Mouse (Mus musculus): Measurements from ENCODE around the gene Ppp1r1c. TPM values are rescaled to one million over a fixed set of nuclear protein-coding genes. Genes with fewer than 3 reads are reported as not detected.

The Ppp1r1c gene
- polyA plus RNA-seq, 2 experiments = not detected

DNA sequence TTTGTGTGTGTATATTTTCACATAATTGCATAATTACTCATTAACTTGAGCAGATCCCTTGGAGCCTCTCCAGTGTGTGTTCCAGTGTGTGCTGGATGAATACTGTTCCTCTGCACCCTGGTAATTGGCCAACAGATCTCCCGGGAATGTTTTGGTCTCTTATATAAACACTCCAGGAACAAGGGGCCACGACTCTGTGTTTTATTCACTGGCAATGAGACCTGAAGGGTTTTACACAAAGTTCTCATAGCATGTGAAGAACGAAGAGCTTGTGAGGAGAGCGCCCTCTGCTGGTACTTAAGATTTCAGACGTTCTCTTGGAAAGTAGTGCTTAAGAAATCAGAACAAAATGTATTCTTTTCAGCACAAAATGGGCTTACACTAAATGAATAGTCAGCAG, 66.8 kb downstream of the Ppp1r1c start:
- DNase-seq (ENCODE audit: low read depth in 3 of 3, low spot score in 3 of 3) = peak; percentile 37
- Histone ChIP-seq H3K4me2 (ENCODE audit: low read depth) (no peak overlapping the region), H3K27me3 (ENCODE audit: control insufficient read depth, insufficient read depth, low read length) (no peaks in the 10 kb centered on the region), H3K27ac (no peak overlapping the region), H3K9ac (replicated peaks) (no peak overlapping the region), H3K4me1 (replicated peaks; ENCODE audit: control insufficient read depth in 2 of 2, insufficient read depth in 2 of 2, low read length in 1 of 2) (no peaks in the 10 kb centered on the region), H3K4me3 (ENCODE audit: insufficient read depth in 1 of 2, low read depth in 2 of 2, low read length in 2 of 2) (no peak overlapping the region), H3K9me3 (ENCODE audit: control insufficient read depth, low read length) (no peaks in the 10 kb centered on the region), H3K36me3 (replicated peaks; ENCODE audit: control insufficient read depth, insufficient read depth, low read depth) (no peaks in the 10 kb centered on the region)
- under 1% methylated on average over 5 of the region's 5 CpGs for WGBS (ENCODE audit: insufficient replicate concordance)
- no peak for ATAC-seq (ENCODE audit: insufficient read depth)
- TF ChIP-seq EP300 (IDR thresholded peaks at IDR 0.05; ENCODE audit: low read depth) (no peak), CTCF (IDR thresholded peaks at IDR 0.05; ENCODE audit: low read depth) (peak; percentile 74)

DNA sequence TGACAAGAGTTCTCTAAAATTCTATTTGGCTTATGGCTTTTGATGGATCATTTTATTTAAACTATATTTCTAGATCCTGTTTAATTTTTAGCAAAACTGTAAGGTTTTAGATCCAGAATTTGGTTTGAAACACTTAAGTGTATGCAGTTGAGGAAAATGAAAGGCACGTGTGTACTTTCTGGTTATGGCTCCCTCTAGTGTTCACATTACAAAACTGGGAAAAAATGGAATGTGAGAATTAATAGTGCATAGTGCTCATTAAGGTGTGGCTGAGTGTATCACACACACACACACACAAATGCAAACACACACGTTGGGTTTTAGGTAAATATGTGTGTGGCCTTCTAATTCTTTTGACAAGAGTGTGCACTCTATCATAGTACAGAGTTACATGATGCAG, 70.2 kb downstream of the Ppp1r1c start:
- TF ChIP-seq CTCF (IDR thresholded peaks at IDR 0.05; ENCODE audit: low read depth) (peak; percentile 40; the same call in 1 of the 2 replicates), EP300 (IDR thresholded peaks at IDR 0.05; ENCODE audit: low read depth) (no peak)
- ATAC-seq (ENCODE audit: insufficient read depth) = no peak
- no peak overlapping the region for H3K4me3 ChIP-seq (ENCODE audit: insufficient read depth in 1 of 2, low read depth in 2 of 2, low read length in 2 of 2)
- H3K27me3 ChIP-seq (ENCODE audit: control insufficient read depth, insufficient read depth, low read length) = no peaks in the 10 kb centered on the region
- H3K4me1 ChIP-seq (replicated peaks; ENCODE audit: control insufficient read depth in 2 of 2, insufficient read depth in 2 of 2, low read length in 1 of 2) = no peaks in the 10 kb centered on the region
- H3K36me3 ChIP-seq (replicated peaks; ENCODE audit: control insufficient read depth, insufficient read depth, low read depth) = no peaks in the 10 kb centered on the region
- no peak for DNase-seq (ENCODE audit: low read depth in 3 of 3, low spot score in 3 of 3)
- H3K4me2 ChIP-seq (ENCODE audit: low read depth) = no peak overlapping the region
- no peaks in the 10 kb centered on the region for H3K9me3 ChIP-seq (ENCODE audit: control insufficient read depth, low read length)
- H3K9ac ChIP-seq (replicated peaks) = no peak overlapping the region
- 41% methylated on average over 2 of the region's 2 CpGs for WGBS (ENCODE audit: insufficient replicate concordance)
- no peak overlapping the region for H3K27ac ChIP-seq

DNA sequence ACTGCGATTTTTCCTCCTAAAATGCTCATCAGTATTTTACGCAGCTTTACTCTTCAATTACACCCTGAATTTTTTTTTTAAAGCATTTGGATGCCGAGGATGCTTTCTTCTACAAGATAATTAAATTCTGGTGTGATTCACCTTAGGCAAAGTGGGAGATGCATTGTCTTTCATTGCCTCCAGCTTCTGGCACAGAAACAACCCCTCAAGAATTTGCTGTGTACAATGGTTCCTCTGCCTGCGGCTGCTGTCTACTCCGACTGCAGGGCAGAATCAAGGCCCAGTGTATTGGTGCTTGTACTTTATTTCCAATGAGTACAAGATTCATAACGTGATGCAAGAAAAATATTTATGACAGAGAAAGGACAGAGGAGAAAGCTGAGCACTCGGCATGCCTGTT, 73.2 kb downstream of the Ppp1r1c start:
- no peak overlapping the region for H3K4me3 ChIP-seq (ENCODE audit: insufficient read depth in 1 of 2, low read depth in 2 of 2, low read length in 2 of 2)
- DNase-seq (ENCODE audit: low read depth in 3 of 3, low spot score in 3 of 3) (no peak), ATAC-seq (ENCODE audit: insufficient read depth) (no peak)
- TF ChIP-seq EP300 (IDR thresholded peaks at IDR 0.05; ENCODE audit: low read depth) (no peak), CTCF (IDR thresholded peaks at IDR 0.05; ENCODE audit: low read depth) (no peak)
- no peaks in the 10 kb centered on the region for H3K27me3 ChIP-seq (ENCODE audit: control insufficient read depth, insufficient read depth, low read length)
- no peaks in the 10 kb centered on the region for H3K4me1 ChIP-seq (replicated peaks; ENCODE audit: control insufficient read depth in 2 of 2, insufficient read depth in 2 of 2, low read length in 1 of 2)
- H3K27ac ChIP-seq = no peak overlapping the region
- WGBS (ENCODE audit: insufficient replicate concordance) = 64% methylated on average over 7 of the region's 7 CpGs
- no peaks in the 10 kb centered on the region for H3K9me3 ChIP-seq (ENCODE audit: control insufficient read depth, low read length)
- no peak overlapping the region for H3K4me2 ChIP-seq (ENCODE audit: low read depth)
- H3K36me3 ChIP-seq (replicated peaks; ENCODE audit: control insufficient read depth, insufficient read depth, low read depth) = no peaks in the 10 kb centered on the region
- H3K9ac ChIP-seq (replicated peaks) = no peak overlapping the region

DNA sequence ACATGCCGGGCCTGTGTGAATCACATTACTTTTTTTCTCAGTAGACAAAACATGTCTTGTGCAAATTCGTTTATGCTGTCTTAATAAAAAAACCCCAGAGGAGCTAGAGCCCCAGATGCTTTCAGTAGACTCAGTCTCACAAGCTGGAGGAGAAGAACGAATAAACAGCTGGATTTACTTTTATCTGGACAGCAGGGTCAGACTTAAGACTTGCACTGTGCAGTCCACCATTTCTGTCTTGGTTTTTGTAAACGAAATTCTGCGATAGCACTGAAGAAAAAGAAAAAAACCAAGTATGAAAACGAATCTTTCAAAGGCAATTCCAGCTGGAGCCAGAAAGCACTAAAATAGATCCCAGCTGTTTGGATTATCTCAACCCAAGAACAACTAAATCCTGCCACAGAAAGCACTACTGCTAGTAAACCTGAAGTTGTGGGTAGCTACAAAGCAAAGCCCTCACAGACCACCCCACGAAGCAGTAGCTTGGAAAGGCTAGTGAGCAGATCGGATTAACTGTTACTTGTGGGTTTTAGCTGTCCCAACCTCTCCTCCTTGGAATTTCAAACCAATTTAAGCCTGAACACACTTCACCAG, 78.1 kb downstream of the Ppp1r1c start:
- Histone ChIP-seq H3K27ac (no peak overlapping the region), H3K9ac (replicated peaks) (no peak overlapping the region), H3K4me1 (replicated peaks; ENCODE audit: control insufficient read depth in 2 of 2, insufficient read depth in 2 of 2, low read length in 1 of 2) (no peaks in the 10 kb centered on the region), H3K27me3 (ENCODE audit: control insufficient read depth, insufficient read depth, low read length) (no peaks in the 10 kb centered on the region), H3K36me3 (replicated peaks; ENCODE audit: control insufficient read depth, insufficient read depth, low read depth) (no peaks in the 10 kb centered on the region), H3K9me3 (ENCODE audit: control insufficient read depth, low read length) (no peaks in the 10 kb centered on the region), H3K4me3 (ENCODE audit: insufficient read depth in 1 of 2, low read depth in 2 of 2, low read length in 2 of 2) (no peak overlapping the region), H3K4me2 (ENCODE audit: low read depth) (no peak overlapping the region)
- DNase-seq (ENCODE audit: low read depth in 3 of 3, low spot score in 3 of 3) = no peak
- WGBS (ENCODE audit: insufficient replicate concordance) = 58% methylated on average over 8 of the region's 8 CpGs
- no peak for ATAC-seq (ENCODE audit: insufficient read depth)
- no peak for TF ChIP-seq CTCF (IDR thresholded peaks at IDR 0.05; ENCODE audit: low read depth)
- no peak for TF ChIP-seq EP300 (IDR thresholded peaks at IDR 0.05; ENCODE audit: low read depth)

DNA sequence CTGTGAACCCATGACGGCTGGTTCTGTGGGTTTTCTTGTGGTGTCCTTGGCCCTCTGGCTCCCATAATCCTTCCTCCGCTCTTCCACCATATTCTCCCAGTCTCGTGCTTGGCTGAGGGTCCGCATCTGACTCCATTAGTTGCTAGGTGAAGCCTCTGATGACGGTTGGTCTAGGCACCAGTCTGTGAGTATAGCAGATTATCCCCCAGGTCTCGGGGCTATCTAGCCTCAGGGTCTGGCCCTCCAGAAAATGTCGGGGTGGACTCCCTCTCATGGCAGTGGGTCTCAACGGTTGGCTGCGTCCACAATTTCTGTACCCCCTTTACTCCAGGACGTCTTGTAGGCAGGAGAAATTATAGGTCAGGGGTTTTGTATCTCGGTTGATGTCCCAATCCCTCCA, 78.9 kb downstream of the Ppp1r1c start:
- Histone ChIP-seq H3K9ac (replicated peaks) (no peak overlapping the region), H3K27ac (no peak overlapping the region), H3K4me1 (replicated peaks; ENCODE audit: control insufficient read depth in 2 of 2, insufficient read depth in 2 of 2, low read length in 1 of 2) (no peaks in the 10 kb centered on the region), H3K4me2 (ENCODE audit: low read depth) (no peak overlapping the region), H3K4me3 (ENCODE audit: insufficient read depth in 1 of 2, low read depth in 2 of 2, low read length in 2 of 2) (no peak overlapping the region), H3K36me3 (replicated peaks; ENCODE audit: control insufficient read depth, insufficient read depth, low read depth) (no peaks in the 10 kb centered on the region), H3K9me3 (ENCODE audit: control insufficient read depth, low read length) (no peaks in the 10 kb centered on the region), H3K27me3 (ENCODE audit: control insufficient read depth, insufficient read depth, low read length) (no peaks in the 10 kb centered on the region)
- DNase-seq (ENCODE audit: low read depth in 3 of 3, low spot score in 3 of 3) (no peak), ATAC-seq (ENCODE audit: insufficient read depth) (no peak)
- TF ChIP-seq EP300 (IDR thresholded peaks at IDR 0.05; ENCODE audit: low read depth) (no peak), CTCF (IDR thresholded peaks at IDR 0.05; ENCODE audit: low read depth) (no peak)
- WGBS (ENCODE audit: insufficient replicate concordance) = 74% methylated on average over 11 of the region's 11 CpGs
